Mouse (Mus musculus) bone marrow, adult 2 months (tissue): Measurements from ENCODE around the gene Zfp69.

ENCODE experiments used
- CTCF ChIP-seq: fragments of 200-500 bp; IDR thresholded peaks from 2 replicates; pipeline ENCODE4 v1.5.1; 2011; ENCODE audit warnings: low read length, control low read depth; ENCODE audit not compliant: control insufficient read depth, insufficient read depth
- POLR2A ChIP-seq: fragments of 200-500 bp; IDR thresholded peaks from 2 replicates; pipeline ENCODE4 v1.6.1; 2011; ENCODE audit warnings: low read depth, mild to moderate bottlenecking, control low read depth, low read length, borderline replicate concordance; ENCODE audit not compliant: control insufficient read depth

DNA sequence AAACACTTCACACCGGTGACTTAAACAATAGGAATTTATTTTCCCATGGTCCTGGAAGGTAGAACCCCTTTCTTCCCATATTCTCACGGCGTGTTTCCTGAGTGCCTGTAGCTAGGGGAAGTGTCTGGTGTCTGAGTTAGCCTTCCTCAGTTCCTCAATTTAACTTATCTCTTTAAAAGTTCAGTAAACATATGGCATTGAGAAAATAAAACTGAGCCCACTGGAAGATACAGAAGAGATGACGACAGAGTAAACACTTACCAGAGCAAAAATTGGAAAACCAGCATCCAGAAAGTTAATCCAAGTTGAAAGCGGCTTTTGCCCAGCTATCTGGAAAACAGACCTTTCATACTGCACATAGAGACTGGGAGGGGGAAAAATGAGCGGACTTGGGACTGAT lies 664 bp upstream of the Zfp69 start:
- TF ChIP-seq POLR2A (no peak), CTCF (no peak)
